Mouse (Mus musculus) small intestine, adult 2 months (tissue): ENCODE measurements around the gene Gapvd1.

Source experiments
- CTCF ChIP-seq: fragments of 200-500 bp; IDR thresholded peaks from 2 replicates; pipeline ENCODE4 v1.5.1; 2012; ENCODE audit warnings: low read depth, mild to moderate bottlenecking, control low read depth, inconsistent platforms, low read length, moderate library complexity, mixed read lengths; ENCODE audit not compliant: insufficient replicate concordance, insufficient read length; ENCODE audit errors: extremely low read depth
- POLR2A ChIP-seq: fragments of 200-500 bp; IDR thresholded peaks from 2 replicates; pipeline ENCODE4 v1.6.1; 2012; ENCODE audit warnings: low read depth, mild to moderate bottlenecking, control low read depth, inconsistent platforms, low read length, moderate library complexity

DNA sequence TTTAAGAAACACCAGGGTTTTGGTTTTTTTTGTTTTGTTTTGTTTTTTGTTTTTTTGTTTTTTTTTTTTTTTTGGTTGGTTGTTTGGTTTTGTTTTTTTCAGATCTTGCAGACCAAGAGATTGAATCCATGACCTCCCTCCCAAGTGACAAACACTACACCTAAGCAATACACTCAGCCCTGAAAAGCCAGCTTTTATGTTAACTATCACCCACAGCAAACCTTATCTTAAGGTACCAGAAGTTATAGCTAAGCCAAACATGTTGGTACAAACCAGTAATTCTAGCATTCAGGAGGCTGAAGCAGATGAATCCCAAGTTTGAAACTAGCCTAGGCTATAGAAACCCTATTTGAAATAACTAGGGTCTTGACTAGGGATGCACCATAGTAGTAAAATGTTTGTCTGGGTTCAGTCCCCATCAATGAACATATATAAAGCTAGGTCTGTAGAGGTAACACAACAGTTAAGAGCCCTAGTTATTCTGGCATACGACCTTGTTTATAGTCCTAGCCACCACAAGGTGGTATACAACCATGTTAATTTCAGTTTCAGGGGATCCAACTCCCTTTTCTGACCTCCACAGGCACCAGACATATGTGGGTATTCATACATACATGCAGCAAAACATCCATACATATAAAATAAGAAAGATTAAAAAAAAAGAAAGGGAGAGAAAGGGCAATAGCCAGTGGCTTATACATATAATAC is 15.2 kb downstream of the Gapvd1 start:
- TF ChIP-seq CTCF (no peak), POLR2A (no peak)
